23 mouse cellular contexts compared by ENCODE assay signal in genomic region chr1:177494306-177494705, GRCm38 (mm10). TPM values are rescaled to one million over a fixed set of nuclear protein-coding genes. Genes with fewer than 3 reads are reported as not detected.
DNase-seq lines count a peak whose midpoint lies in the region; ATAC-seq and TF ChIP-seq lines count a peak whose summit lies in the region.
"Had no signal": no experiment of that assay in that cellular context is flagged by ENCODE, and none has a peak within 500 bp of the region (broad histone marks: within the 10 kb centered on the region; RNA-seq: fewer than 3 reads in every experiment).

No protein-coding gene starts in this region.

- H3K9ac ChIP-seq in forebrain, embryonic 13.5 days = no peak overlapping the region
- H3K9ac ChIP-seq in forebrain, embryonic 11.5 days (ENCODE audit: low read length) = no peak overlapping the region
- no peak overlapping the region for H3K9ac ChIP-seq in hindbrain, postnatal 0 days (replicated peaks; ENCODE audit: low read length)
- H3K9ac ChIP-seq in hindbrain, embryonic 16.5 days (ENCODE audit: low read depth, low read length) = no peak overlapping the region
- H3K9ac ChIP-seq in forebrain, embryonic 16.5 days (replicated peaks; ENCODE audit: low read depth, low read length) = no peak overlapping the region
- H3K9ac ChIP-seq: heart, embryonic 13.5 days; hindbrain, embryonic 14.5 days; intestine, embryonic 15.5 days had no signal

- WGBS in forebrain, embryonic 13.5 days = 80% methylated on average over 8 of the region's 8 CpGs
- 85% methylated on average over 8 of the region's 8 CpGs for WGBS in forebrain, embryonic 11.5 days
- WGBS in hindbrain, postnatal 0 days = 70% methylated on average over 8 of the region's 8 CpGs
- WGBS in hindbrain, embryonic 16.5 days = 76% methylated on average over 8 of the region's 8 CpGs
- WGBS in forebrain, embryonic 16.5 days = 55% methylated on average over 8 of the region's 8 CpGs

- no peaks in the 10 kb centered on the region for H3K9me3 ChIP-seq in forebrain, embryonic 13.5 days (replicated peaks)
- no peaks in the 10 kb centered on the region for H3K9me3 ChIP-seq in forebrain, embryonic 11.5 days (ENCODE audit: control insufficient read depth, low read length)
- no peaks in the 10 kb centered on the region for H3K9me3 ChIP-seq in hindbrain, postnatal 0 days (ENCODE audit: low read length)
- no peaks in the 10 kb centered on the region for H3K9me3 ChIP-seq in hindbrain, embryonic 16.5 days (ENCODE audit: control insufficient read depth, low read length)
- H3K9me3 ChIP-seq in forebrain, embryonic 16.5 days (ENCODE audit: control insufficient read depth, low read length) = no peaks in the 10 kb centered on the region
- H3K9me3 ChIP-seq: heart, embryonic 10.5 days; heart, embryonic 13.5 days; intestine, embryonic 15.5 days had no signal

- no peak overlapping the region for H3K4me2 ChIP-seq in forebrain, embryonic 13.5 days
- no peak overlapping the region for H3K4me2 ChIP-seq in forebrain, embryonic 11.5 days (ENCODE audit: low read depth, low read length, severe bottlenecking)
- H3K4me2 ChIP-seq in hindbrain, postnatal 0 days (ENCODE audit: low read depth, low read length) = no peak overlapping the region
- H3K4me2 ChIP-seq in hindbrain, embryonic 16.5 days (ENCODE audit: low read length) = no peak overlapping the region
- no peak overlapping the region for H3K4me2 ChIP-seq in forebrain, embryonic 16.5 days (ENCODE audit: low read length)
- H3K4me2 ChIP-seq: heart, embryonic 13.5 days; hindbrain, embryonic 14.5 days had no signal

- H3K36me3 ChIP-seq in forebrain, embryonic 13.5 days (ENCODE audit: poor library complexity, severe bottlenecking) = no peaks in the 10 kb centered on the region
- no peaks in the 10 kb centered on the region for H3K36me3 ChIP-seq in forebrain, embryonic 11.5 days (ENCODE audit: control insufficient read depth, insufficient read depth, low read length)
- no peaks in the 10 kb centered on the region for H3K36me3 ChIP-seq in hindbrain, postnatal 0 days (ENCODE audit: insufficient read depth, low read length)
- H3K36me3 ChIP-seq in hindbrain, embryonic 16.5 days (ENCODE audit: control insufficient read depth, insufficient read depth, low read length) = no peaks in the 10 kb centered on the region
- H3K36me3 ChIP-seq in forebrain, embryonic 16.5 days (ENCODE audit: control insufficient read depth, insufficient read depth) = no peaks in the 10 kb centered on the region
- H3K36me3 ChIP-seq: heart, embryonic 10.5 days; heart, embryonic 13.5 days; intestine, embryonic 15.5 days had no signal

- no peaks in the 10 kb centered on the region for H3K27me3 ChIP-seq in forebrain, embryonic 13.5 days
- H3K27me3 ChIP-seq in forebrain, embryonic 11.5 days (ENCODE audit: control insufficient read depth, insufficient read depth, low read length) = no peaks in the 10 kb centered on the region
- no peaks in the 10 kb centered on the region for H3K27me3 ChIP-seq in hindbrain, postnatal 0 days (ENCODE audit: insufficient read depth, low read length)
- no peaks in the 10 kb centered on the region for H3K27me3 ChIP-seq in hindbrain, embryonic 16.5 days (replicated peaks; ENCODE audit: control insufficient read depth, insufficient read depth, low read length)
- H3K27me3 ChIP-seq in forebrain, embryonic 16.5 days (replicated peaks; ENCODE audit: control insufficient read depth, insufficient read depth, low read length) = no peaks in the 10 kb centered on the region
- H3K27me3 ChIP-seq: heart, embryonic 13.5 days; intestine, embryonic 15.5 days had no signal

- no peak overlapping the region for H3K27ac ChIP-seq in forebrain, embryonic 13.5 days
- no peak overlapping the region for H3K27ac ChIP-seq in forebrain, embryonic 11.5 days (ENCODE audit: low read depth, low read length)
- no peak overlapping the region for H3K27ac ChIP-seq in hindbrain, postnatal 0 days
- no peak overlapping the region for H3K27ac ChIP-seq in hindbrain, embryonic 16.5 days (ENCODE audit: low read depth, low read length)
- peak overlapping the region; percentile 5; the same call in 1 of the 2 replicates for H3K27ac ChIP-seq in forebrain, embryonic 16.5 days (ENCODE audit: low read length)
- H3K27ac ChIP-seq: heart, adult 2 months; heart, embryonic 10.5 days; heart, embryonic 13.5 days; hindbrain, embryonic 14.5 days; intestine, embryonic 15.5 days had no signal

- no peak for DNase-seq in forebrain, embryonic 11.5 days (ENCODE audit: low spot score)
- DNase-seq in hindbrain, postnatal 0 days (ENCODE audit: low spot score) = peak; percentile 13
- no peak for DNase-seq in c-Kit-positive CD71-positive TER-119-positive erythroid progenitor cells, embryonic 14.5 days (ENCODE audit: low spot score)
- DNase-seq: adrenal gland, adult 8-10 months; adrenal gland, postnatal 25 days; cerebellum, adult 11-12 months; cerebellum, adult 8-10 months; cerebellum, postnatal 14 days; gastrocnemius, postnatal 10 days; gastrocnemius, postnatal 36 days; heart, adult 2 months; heart, postnatal 14 days; heart, postnatal 4 days; kidney, adult 11 months; kidney, adult 8-10 months had no signal

- no peak for TF ChIP-seq CTCF in hindbrain, postnatal 0 days (IDR thresholded peaks at IDR 0.05; ENCODE audit: low read depth)

- peaks cover 13% of the 10 kb centered on the region for H3K4me1 ChIP-seq in forebrain, embryonic 13.5 days
- no peaks in the 10 kb centered on the region for H3K4me1 ChIP-seq in forebrain, embryonic 11.5 days (replicated peaks; ENCODE audit: control insufficient read depth, insufficient read depth, low read length)
- no peaks in the 10 kb centered on the region for H3K4me1 ChIP-seq in hindbrain, postnatal 0 days (ENCODE audit: insufficient read depth, low read length)
- peaks cover 2% of the 10 kb centered on the region for H3K4me1 ChIP-seq in hindbrain, embryonic 16.5 days (ENCODE audit: control insufficient read depth, insufficient read depth, low read depth, low read length)
- H3K4me1 ChIP-seq in forebrain, embryonic 16.5 days (replicated peaks; ENCODE audit: control insufficient read depth, insufficient read depth, low read length) = peaks cover 10% of the 10 kb centered on the region
- H3K4me1 ChIP-seq: heart, embryonic 13.5 days; intestine, embryonic 15.5 days had no signal

- ATAC-seq in forebrain, embryonic 13.5 days = 0 out of 2 replicates have a peak, but pooled peaks have one; percentile 45
- no peak for ATAC-seq in forebrain, embryonic 11.5 days (replicated peaks; ENCODE audit: low FRiP score)
- no peak for ATAC-seq in hindbrain, postnatal 0 days
- no peak for ATAC-seq in hindbrain, embryonic 16.5 days
- no peak for ATAC-seq in forebrain, embryonic 16.5 days
- ATAC-seq: activated CD4-positive, CD25-positive, alpha-beta regulatory T cell, adult 4 months; intestine, embryonic 15.5 days had no signal

- H3K4me3 ChIP-seq in forebrain, embryonic 13.5 days = no peak overlapping the region
- H3K4me3 ChIP-seq in forebrain, embryonic 11.5 days (ENCODE audit: low read depth, low read length) = no peak overlapping the region
- H3K4me3 ChIP-seq in hindbrain, postnatal 0 days (ENCODE audit: low read length) = no peak overlapping the region
- no peak overlapping the region for H3K4me3 ChIP-seq in hindbrain, embryonic 16.5 days (ENCODE audit: low read length)
- H3K4me3 ChIP-seq in forebrain, embryonic 16.5 days (replicated peaks; ENCODE audit: low read length) = no peak overlapping the region
- H3K4me3 ChIP-seq: heart, adult 2 months; heart, embryonic 10.5 days; heart, embryonic 13.5 days; intestine, embryonic 15.5 days had no signal

RNA-seq across cellular contexts. Expression of gene Zbtb18, which starts 52.2 kb away (rescaled TPM):
- polyA plus RNA-seq in forebrain, embryonic 13.5 days (2015; fragmentation: Nextera tagmentation; extraction: Ambion mirVana) = 59.8 and 88.1 TPM in 2 replicates
- polyA plus RNA-seq in forebrain, embryonic 11.5 days (2014; fragmentation: Nextera tagmentation; extraction: Ambion mirVana) = 5.1 and 6.6 TPM in 2 replicates
- total RNA-seq in hindbrain, postnatal 0 days (2014; rRNA removed) = 112 and 114 TPM in 2 replicates
- polyA plus RNA-seq in hindbrain, postnatal 0 days (2015; fragmentation: Nextera tagmentation; extraction: Ambion mirVana) = 45.6 and 47.3 TPM in 2 replicates
- 10.5 and 15.4 TPM in 2 replicates for polyA plus RNA-seq in hindbrain, embryonic 16.5 days (2015; fragmentation: Nextera tagmentation; extraction: Ambion mirVana)
- 111 and 146 TPM in 2 replicates for polyA plus RNA-seq in forebrain, embryonic 16.5 days (2015; fragmentation: Nextera tagmentation; extraction: Ambion mirVana)
